13 mouse cellular contexts compared by ENCODE assay signal in genomic region chr14:101853207-101853606, GRCm38 (mm10).
"Had no signal": no experiment of that assay in that cellular context is flagged by ENCODE, and none has a peak within 500 bp of the region (broad histone marks: within the 10 kb centered on the region; RNA-seq: fewer than 3 reads in every experiment).

No protein-coding gene starts in this region.

- H3K9me3 ChIP-seq: limb, embryonic 10.5 days; midbrain, embryonic 15.5 days had no signal

- DNase-seq: layer of hippocampus, adult 9-11 months; lung, embryonic 14.5 days; thymus, adult 2 months; thymus, postnatal 14 days; thymus, postnatal 4 days had no signal

- H3K4me1 ChIP-seq: limb, embryonic 10.5 days; midbrain, embryonic 12.5 days; midbrain, embryonic 15.5 days had no signal

- H3K4me2 ChIP-seq: limb, embryonic 13.5 days; lung, embryonic 14.5 days; midbrain, embryonic 12.5 days; midbrain, embryonic 15.5 days had no signal

- H3K36me3 ChIP-seq: limb, embryonic 10.5 days; limb, embryonic 13.5 days; midbrain, embryonic 12.5 days; midbrain, embryonic 15.5 days had no signal

- H3K4me3 ChIP-seq: layer of hippocampus, adult 2 months; limb, embryonic 10.5 days; limb, embryonic 13.5 days; midbrain, embryonic 12.5 days; midbrain, embryonic 15.5 days had no signal

- H3K27ac ChIP-seq: layer of hippocampus, adult 2 months; limb, embryonic 10.5 days; limb, embryonic 13.5 days; liver, embryonic 14.5 days; macrophage; midbrain, embryonic 12.5 days; midbrain, embryonic 15.5 days had no signal

- H3K27me3 ChIP-seq: limb, embryonic 13.5 days; midbrain, embryonic 12.5 days; midbrain, embryonic 15.5 days had no signal

- ATAC-seq: midbrain, embryonic 15.5 days had no signal

- H3K9ac ChIP-seq: limb, embryonic 13.5 days; liver, embryonic 14.5 days; liver, postnatal 0 days; lung, embryonic 14.5 days; midbrain, embryonic 12.5 days; midbrain, embryonic 15.5 days had no signal
